Mouse (Mus musculus) activated CD4-positive, CD25-positive, alpha-beta regulatory T cell, adult 4 months (primary cell): ENCODE results near the gene 1700020L24Rik. TPM values are rescaled to one million over a fixed set of nuclear protein-coding genes. Genes with fewer than 3 reads are reported as not detected.

ENCODE experiments used
- ATAC-seq: one replicate; pipeline ENCODE4 v1.8.0; 2017
- polyA plus RNA-seq, 2 experiments: library from polyadenylated mRNA; unstranded; fragments of 100-300 nt; shearing (Covaris generic); gene quantifications; one replicate each; pipeline ENCODE4 v1.2.1; 2017

The 1700020L24Rik gene
- polyA plus RNA-seq, 2 experiments from 2014 or later, result 0.71 to 0.92 TPM

GRCm38 (mm10) chr11:83473235-83474016, 35.9 kb downstream of the 1700020L24Rik start:
- peak; percentile 9 for ATAC-seq

Other genes starting within 250 kb of the 1700020L24Rik start
- 1 to 10 TPM; 4.1 to 4.6 TPM for gene Slfn3, start 246.3 kb upstream of the 1700020L24Rik start, polyA plus RNA-seq
- gene Slfn14, start 151.0 kb upstream of the 1700020L24Rik start, polyA plus RNA-seq, result not detected
- gene Ap2b1, start 138.7 kb upstream of the 1700020L24Rik start, polyA plus RNA-seq, result 10 to 100 TPM; 51.1 to 58.1 TPM
- 10 to 100 TPM; 12.2 to 16.4 TPM for gene Pex12, start 135.1 kb upstream of the 1700020L24Rik start, polyA plus RNA-seq
- not detected for gene Rasl10b, start 28.5 kb upstream of the 1700020L24Rik start, polyA plus RNA-seq
- gene Gas2l2, start 8.2 kb upstream of the 1700020L24Rik start, polyA plus RNA-seq, result not detected
- gene Mmp28, start 25.4 kb downstream of the 1700020L24Rik start, polyA plus RNA-seq, result not detected
- gene Taf15, start 35.4 kb downstream of the 1700020L24Rik start, polyA plus RNA-seq, result 10 to 100 TPM; 10.8 to 12.5 TPM
- gene Heatr9, start 84.5 kb downstream of the 1700020L24Rik start, polyA plus RNA-seq, result under 1 TPM; 0.25 to 0.46 TPM
- gene Ccl5, start 92.8 kb downstream of the 1700020L24Rik start, polyA plus RNA-seq, result 100 to 1,000 TPM; 462 to 551 TPM
- gene Ccl9, start 141.0 kb downstream of the 1700020L24Rik start, polyA plus RNA-seq, result under 1 TPM in 1 of 2 experiments, not detected in 1; 0.67 TPM
- 1 to 10 TPM in 1 of 2 experiments, not detected in 1; 1.4 TPM for gene Ccl6, start 155.4 kb downstream of the 1700020L24Rik start, polyA plus RNA-seq
- 1 to 10 TPM in 1 of 2 experiments, not detected in 1; 2.2 TPM for gene Rpl9-ps1, start 207.9 kb downstream of the 1700020L24Rik start, polyA plus RNA-seq
- 1 to 10 TPM; 1.2 to 5.1 TPM for gene Ccl3, start 211.7 kb downstream of the 1700020L24Rik start, polyA plus RNA-seq
- gene Ccl4, start 224.9 kb downstream of the 1700020L24Rik start, polyA plus RNA-seq, result 10 to 100 TPM; 14.3 to 40.5 TPM